Mouse (Mus musculus) CH12.LX (cell line): ENCODE measurements around the gene Rgs7. TPM values are rescaled to one million over a fixed set of nuclear protein-coding genes. Genes with fewer than 3 reads are reported as not detected.

Experiments
- DNase-seq: peaks from one replicate; pipeline ENCODE4 v3.0.0-alpha.2; 2013; ENCODE audit errors: extremely low read depth
- H3K27ac ChIP-seq: 2 replicates; pipeline ENCODE4 v1.5.1; 2012; ENCODE audit warnings: low read depth, mild to moderate bottlenecking, control low read depth, moderate library complexity; ENCODE audit not compliant: insufficient read depth
- H3K27me3 ChIP-seq: replicated peaks from 2 replicates; pipeline ENCODE3; 2012; ENCODE audit warnings: inconsistent platforms
- H3K36me3 ChIP-seq, 2 experiments: replicated peaks in 1 of 2; 2 replicates each; pipeline versions ENCODE3 to v1.6.1; 2012; ENCODE audit warnings: inconsistent platforms in 1 of 2, low read length in 1 of 2, mild to moderate bottlenecking in 1 of 2, mixed read lengths in 1 of 2, moderate library complexity in 1 of 2; ENCODE audit not compliant: control insufficient read depth in 1 of 2, insufficient read depth in 1 of 2
- H3K4me1 ChIP-seq, 2 experiments: 2 replicates each; pipeline ENCODE4 v1.6.1; 2012; ENCODE audit warnings: inconsistent platforms in 1 of 2, moderate library complexity in 1 of 2; ENCODE audit not compliant: insufficient read depth in 2 of 2, control insufficient read depth in 1 of 2
- H3K4me2 ChIP-seq: 2 replicates; pipeline ENCODE4 v1.6.1; 2012; ENCODE audit warnings: low read depth, mild to moderate bottlenecking, control low read depth; ENCODE audit not compliant: poor library complexity, insufficient read depth, severe bottlenecking
- H3K4me3 ChIP-seq, 3 experiments: fragments of 150-350 bp in 1 of 3; sonication (generic) in 1 of 3; replicated peaks in 1 of 3; 2 replicates each; pipeline versions ENCODE3 to v1.5.1; 2011 to 2012; ENCODE audit warnings: low read depth in 2 of 3, low read length in 2 of 3, mild to moderate bottlenecking in 2 of 3, moderate library complexity in 2 of 3, control low read depth in 1 of 3, improper control_type of control experiment in 1 of 3, inconsistent platforms in 1 of 3, mixed read lengths in 1 of 3; ENCODE audit not compliant: poor library complexity in 1 of 3
- H3K79me2 ChIP-seq: replicated peaks from 2 replicates; pipeline ENCODE4 v1.6.1; 2012; ENCODE audit warnings: mild to moderate bottlenecking, moderate library complexity; ENCODE audit not compliant: control insufficient read depth, poor library complexity, insufficient read depth, severe bottlenecking; ENCODE audit errors: extremely low read depth
- H3K9ac ChIP-seq: 2 replicates; pipeline ENCODE4 v1.6.1; 2012; ENCODE audit warnings: low read depth, mild to moderate bottlenecking, control low read depth, moderate library complexity; ENCODE audit not compliant: insufficient read depth
- H3K9me3 ChIP-seq: replicated peaks from 2 replicates; pipeline ENCODE3; 2012; ENCODE audit warnings: low read length, inconsistent platforms, mixed read lengths
- CHD1 ChIP-seq: IDR thresholded peaks from 2 replicates; pipeline ENCODE4 v1.6.1; 2012; ENCODE audit warnings: low read depth, low read length, improper control_type of control experiment, inconsistent platforms
- CHD2 ChIP-seq: IDR thresholded peaks from 2 replicates; pipeline ENCODE4 v1.6.1; 2011; ENCODE audit warnings: low read length, improper control_type of control experiment
- CTCF ChIP-seq, 2 experiments: IDR thresholded peaks in 1 of 2; conservative IDR thresholded peaks in 1 of 2; 2 replicates each; pipeline ENCODE4 v1.5.1; 2011 to 2012; ENCODE audit warnings: low read depth in 2 of 2, low read length in 2 of 2, improper control_type of control experiment in 1 of 2, inconsistent platforms in 1 of 2, mild to moderate bottlenecking in 1 of 2, moderate library complexity in 1 of 2
- E2F4 ChIP-seq: IDR thresholded peaks from 2 replicates; pipeline ENCODE4 v1.6.1; 2011; ENCODE audit warnings: low read depth, low read length, improper control_type of control experiment; ENCODE audit not compliant: insufficient replicate concordance
- ELF1 ChIP-seq: IDR thresholded peaks from 2 replicates; pipeline ENCODE4 v1.6.1; 2014; ENCODE audit warnings: low read depth, mild to moderate bottlenecking, inconsistent platforms, low read length, improper control_type of control experiment
- MAX ChIP-seq: IDR thresholded peaks from 2 replicates; pipeline ENCODE4 v1.6.1; 2011; ENCODE audit warnings: low read length, improper control_type of control experiment
- NELFE ChIP-seq: IDR thresholded peaks from 2 replicates; pipeline ENCODE4 v1.6.1; 2011; ENCODE audit warnings: low read depth, low read length, improper control_type of control experiment
- POLR2AphosphoS2 ChIP-seq: IDR thresholded peaks from 2 replicates; pipeline ENCODE4 v1.6.1; 2011; ENCODE audit warnings: low read depth, low read length, improper control_type of control experiment
- TCF12 ChIP-seq: IDR thresholded peaks from 2 replicates; pipeline ENCODE4 v1.6.1; 2014; ENCODE audit warnings: low read depth, mild to moderate bottlenecking, inconsistent platforms, low read length, improper control_type of control experiment
- UBTF ChIP-seq: IDR thresholded peaks from 2 replicates; pipeline ENCODE4 v1.6.1; 2012; ENCODE audit warnings: low read depth, mild to moderate bottlenecking, inconsistent platforms, low read length, improper control_type of control experiment, moderate library complexity
- USF1 ChIP-seq: IDR thresholded peaks from 2 replicates; pipeline ENCODE4 v1.6.1; 2014; ENCODE audit warnings: low read depth, mild to moderate bottlenecking, inconsistent platforms, low read length, improper control_type of control experiment
- ZMIZ1 ChIP-seq: IDR thresholded peaks from 2 replicates; pipeline ENCODE4 v1.6.1; 2012; ENCODE audit warnings: low read depth, mild to moderate bottlenecking, inconsistent platforms, low read length, improper control_type of control experiment
- dilution Hi-C: fragments of 300-500 bp; cut with MboI; formaldehyde crosslinking; loops from 2 replicates; pipeline ENCODE4 v1.14.3; 2020; ENCODE audit warnings: low sequenced_read_pairs; ENCODE audit not compliant: extremely low pct_unique_long_range_greater_than_20kb, extremely low pct_ligation_motif_present
- in situ Hi-C: fragments of 300-500 bp; cut with MboI; formaldehyde crosslinking; loops from 3 replicates; pipeline ENCODE4 v1.14.3; 2019; ENCODE audit warnings: low sequenced_read_pairs, low pct_ligation_motif_present, low pct_unique_long_range_greater_than_20kb, mixed read lengths
- polyA plus RNA-seq: library from polyadenylated mRNA; unstranded; fragments of >175 nt; gene quantifications from 2 replicates; pipeline ENCODE4 v1.2.1, GENCODE M21; 2012; ENCODE audit warnings: low read depth; ENCODE audit not compliant: insufficient read length
- total RNA-seq, 2 experiments: library from RNA; depleted of rRNA; stranded (reverse); fragments of 300-350 nt in 1 of 2; fragments of >200 nt in 1 of 2; gene quantifications; 2 replicates each; pipeline ENCODE4 v1.2.3; 2012 to 2014

Rgs7 gene
- total and polyA plus RNA-seq, 3 experiments, result 0.04 to 0.30 (median 0.09) TPM

DNA sequence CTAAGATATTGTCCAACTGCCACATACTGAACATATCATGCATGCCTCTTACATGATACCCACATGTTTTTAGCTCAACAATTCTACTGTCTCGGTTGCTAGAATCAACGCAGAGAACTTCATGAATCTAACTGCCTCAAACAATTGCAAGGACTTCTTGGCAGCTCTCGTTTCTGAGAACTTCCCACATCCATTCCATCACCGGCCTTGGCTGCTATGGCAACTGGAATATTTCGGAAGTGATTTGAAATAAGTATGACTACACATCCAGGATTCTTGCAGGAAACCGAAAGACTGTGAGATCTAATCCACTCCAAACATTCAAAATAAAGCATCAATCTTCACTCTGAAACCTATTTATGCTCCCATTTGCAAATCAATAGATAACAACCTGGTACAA is 50.3 kb downstream of the Rgs7 start:
- Histone ChIP-seq H3K4me2 (no peak overlapping the region), H3K4me1 (peaks cover 0 to 3% of the 10 kb centered on the region in 2 experiments; a peak in 2 of 4 replicates), H3K9ac (no peak overlapping the region), H3K27me3 (no peaks in the 10 kb centered on the region), H3K9me3 (no peaks in the 10 kb centered on the region), H3K27ac (no peak overlapping the region), H3K79me2 (no peaks in the 10 kb centered on the region), H3K4me3 (no peak overlapping the region), H3K36me3 (no peaks in the 10 kb centered on the region)
- no peak for TF ChIP-seq NELFE
- TF ChIP-seq USF1, result no peak
- TF ChIP-seq CHD1, result no peak
- dilution Hi-C loops (no loop called here), in situ Hi-C loops (no loop called here)
- no peak for DNase-seq

- H3K4me2 ChIP-seq, result no peak overlapping the region
Observed at GRCm38 (mm10) chr1:175433622-175434204, 58.6 kb downstream of the Rgs7 start.

DNA sequence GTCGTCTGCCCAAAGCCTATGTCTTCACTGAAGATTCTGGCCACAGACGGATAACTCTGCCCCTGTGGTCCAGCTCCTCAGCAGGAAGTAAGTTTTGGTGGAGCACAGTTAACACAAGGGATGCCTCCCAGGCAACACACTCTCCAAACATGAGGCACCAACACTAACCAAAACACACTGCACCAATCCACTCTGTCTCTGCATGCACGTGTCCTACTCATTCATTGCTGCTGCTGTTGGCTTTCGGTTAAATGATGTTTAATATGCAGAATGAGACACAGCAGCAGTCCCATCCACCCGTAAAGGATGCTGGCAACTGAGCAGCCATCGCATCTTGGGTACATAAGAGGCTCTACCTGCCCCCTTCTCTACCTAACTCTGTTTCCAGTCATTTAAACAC is 59.2 kb downstream of the Rgs7 start:
- in situ Hi-C loops (no loop called here), dilution Hi-C loops (no loop called here)
- Histone ChIP-seq H3K4me2 (no peak overlapping the region), H3K4me3 (no peak overlapping the region), H3K79me2 (no peaks in the 10 kb centered on the region), H3K36me3 (no peaks in the 10 kb centered on the region), H3K27me3 (no peaks in the 10 kb centered on the region), H3K9ac (no peak overlapping the region), H3K4me1 (no peaks in the 10 kb centered on the region), H3K9me3 (no peaks in the 10 kb centered on the region), H3K27ac (no peak overlapping the region)
- DNase-seq, result no peak
- TF ChIP-seq UBTF (no peak), USF1 (no peak), TCF12 (no peak), POLR2AphosphoS2 (no peak)

More at GRCm38 (mm10) chr1:175433622-175434204, 58.6 kb downstream of the Rgs7 start:
- H3K4me3 ChIP-seq, result no peak overlapping the region
- H3K27me3 ChIP-seq, result no peaks in the 10 kb centered on the region
- no peak for DNase-seq
- H3K4me1 ChIP-seq, result no peaks in the 10 kb centered on the region
- TF ChIP-seq E2F4 (no peak), MAX (no peak), CTCF (conservative IDR thresholded peaks at IDR 0.05 in 1 of 2, IDR thresholded peaks at IDR 0.05 in 1 of 2; ENCODE audit: low read depth in 2 of 2, low read length in 2 of 2) (no peak), ZMIZ1 (no peak), ELF1 (no peak), USF1 (no peak), CHD2 (no peak)
- no peaks in the 10 kb centered on the region for H3K79me2 ChIP-seq
- no peaks in the 10 kb centered on the region for H3K36me3 ChIP-seq
- in situ Hi-C loops, result no loop called here
- no peak overlapping the region for H3K27ac ChIP-seq
- no peak overlapping the region for H3K9ac ChIP-seq
- H3K9me3 ChIP-seq, result no peaks in the 10 kb centered on the region
- dilution Hi-C loops, result no loop called here
